Mouse (Mus musculus) thymus, adult 2 months (tissue): ENCODE measurements at regions not wholly inside any gene's neighbourhood (a gene's known extent, or its start where the extent isn't known, plus 50 kb on each side); places are given as distances from the start of the nearest gene placed in this dataset.

ENCODE experiments used
- CTCF ChIP-seq: fragments of 200-500 bp; IDR thresholded peaks from 2 replicates; pipeline ENCODE4 v1.5.1; 2012; ENCODE audit warnings: mild to moderate bottlenecking, control low read depth, low read length, moderate library complexity, borderline replicate concordance; ENCODE audit not compliant: control insufficient read depth, poor library complexity, insufficient read depth; ENCODE audit errors: extremely low read depth
- POLR2A ChIP-seq: fragments of 200-500 bp; IDR thresholded peaks from 2 replicates; pipeline ENCODE4 v1.6.1; 2012; ENCODE audit warnings: mild to moderate bottlenecking, low read length, control low read depth, moderate library complexity; ENCODE audit not compliant: control insufficient read depth, poor library complexity, insufficient read depth; ENCODE audit errors: extremely low read depth

DNA sequence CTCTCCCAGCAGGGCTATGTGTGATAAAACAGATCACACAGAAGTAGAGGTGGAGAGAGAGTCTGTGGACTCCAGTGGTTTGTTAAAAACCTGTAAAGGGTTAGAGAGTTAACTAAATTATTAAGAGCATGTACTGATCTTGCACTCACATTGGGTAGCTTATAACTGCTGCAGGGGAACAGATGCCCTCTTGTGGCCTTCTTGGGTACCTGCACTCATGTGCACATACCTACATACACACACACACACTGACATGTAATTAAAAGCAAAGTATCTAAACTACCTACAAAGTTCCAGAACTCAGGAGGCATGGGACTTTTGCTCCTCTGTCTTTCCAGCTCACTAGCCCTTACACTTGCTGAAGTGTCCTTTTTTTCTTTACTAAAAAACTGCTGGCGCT, 228.4 kb upstream of the Cxcr4 start:
- TF ChIP-seq CTCF, result no peak
- TF ChIP-seq POLR2A, result no peak
